Mouse (Mus musculus) erythroblast, embryonic 14.5 days (primary cell): ENCODE measurements around the gene Etnk2.

Source experiments
- GATA1 ChIP-seq: IDR thresholded peaks from 2 replicates; pipeline ENCODE4 v1.6.1; 2012; ENCODE audit warnings: low read length, inconsistent platforms, mixed read lengths
- TAL1 ChIP-seq: IDR thresholded peaks from 3 replicates; pipeline ENCODE4 v1.6.1; 2012; ENCODE audit warnings: low read length, inconsistent platforms, mixed read lengths

DNA sequence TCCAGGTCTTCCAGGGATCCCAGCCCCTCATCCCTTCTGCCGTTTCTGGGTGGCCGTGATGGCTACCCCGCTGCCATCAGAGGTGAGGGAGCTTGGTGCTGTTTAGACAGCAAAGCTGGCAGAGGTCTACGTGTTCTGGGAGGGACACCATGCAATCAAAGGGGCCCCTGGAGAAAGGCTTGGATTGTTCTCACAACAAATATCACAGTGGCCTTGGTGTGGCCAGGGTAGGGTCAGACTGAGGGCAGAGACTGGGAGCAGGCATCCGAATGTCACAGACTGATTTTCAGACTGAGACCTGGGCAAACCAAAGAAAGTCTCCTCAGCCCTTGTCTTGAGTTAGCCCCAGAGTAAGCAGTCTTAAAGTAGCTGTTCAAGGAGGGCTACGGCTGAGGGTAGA, 8.1 kb downstream of the Etnk2 start:
- TF ChIP-seq GATA1 (no peak), TAL1 (no peak)
